Mouse (Mus musculus) adrenal gland (tissue): Measurements from ENCODE around the gene Lyrm7.
"Not testable (repeated sequence)": the region's sequence is repeated elsewhere in the genome, so short reads cannot be mapped to it uniquely, and the experiment has no call there.

Source experiments
- intact Hi-C: fragments of 180-260 bp; cut with DNase I; formaldehyde crosslinking; loops from one replicate; pipeline ENCODE4 v1.15.1; 2025
- long read RNA-seq, 2 experiments: library from polyadenylated mRNA; unstranded; transcript quantifications; one replicate each; pipeline ENCODE4 v2.0.0; 2020; ENCODE audit warnings: borderline replicate concordance in 1 of 2; ENCODE audit not compliant: insufficient replicate concordance in 1 of 2

Gene Lyrm7
- long read RNA-seq, experiment 1, partial matches to known transcripts: 1 of 4 reads
- long read RNA-seq, experiment 1, other reads (novel, unspliced or antisense): 2 of 4 reads
- long read RNA-seq, experiment 2, partial matches to known transcripts: 1 of 5 reads
- long read RNA-seq, experiment 2, other reads (novel, unspliced or antisense): 2 of 5 reads

DNA sequence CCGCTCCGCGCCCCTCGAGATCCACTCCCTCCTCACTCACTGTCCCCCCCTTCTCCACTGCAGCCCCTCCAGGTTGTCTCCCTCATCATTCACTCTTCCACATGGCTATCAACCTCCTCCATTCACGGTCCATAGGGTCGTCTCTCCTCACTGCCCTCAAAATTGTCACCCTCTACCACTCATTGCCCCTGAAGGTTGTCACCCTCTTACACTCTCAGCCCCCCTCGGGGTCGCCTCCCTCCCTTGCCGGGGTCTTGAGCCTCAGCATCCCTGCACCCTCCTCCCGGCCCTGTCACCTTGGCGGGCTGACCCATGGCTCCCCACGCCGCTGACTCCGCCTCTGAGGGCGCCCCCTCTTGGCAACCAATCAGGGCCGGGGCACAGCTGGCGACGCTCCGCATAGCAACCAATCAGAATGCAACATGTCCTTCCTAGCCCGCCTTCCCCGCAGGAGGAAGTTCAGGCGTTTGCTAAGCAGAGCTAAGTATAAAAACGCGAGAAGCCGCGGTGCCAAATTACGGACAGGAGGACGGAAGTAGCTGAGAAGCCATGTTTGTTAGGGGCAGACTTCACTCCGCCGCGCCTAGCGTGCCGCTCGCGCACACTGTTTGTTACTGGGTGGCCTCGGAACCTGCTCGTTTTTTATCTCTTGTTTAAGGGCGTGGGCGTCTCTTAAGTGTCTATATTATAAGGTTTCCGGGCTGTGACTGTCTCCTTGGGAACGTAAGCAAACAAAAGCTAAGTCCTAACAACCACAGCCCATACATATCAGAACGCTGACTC lies at the start of gene Lyrm7:
Gene Lyrm7, minus strand, starts transcription at position 661 of the 783 bp plus-strand sequence.
- intact Hi-C loops: loop anchor here (5.0 kb wide), 1 partner anchor 73 kb away; the partner anchor contains the start of gene Cdc42se2

DNA sequence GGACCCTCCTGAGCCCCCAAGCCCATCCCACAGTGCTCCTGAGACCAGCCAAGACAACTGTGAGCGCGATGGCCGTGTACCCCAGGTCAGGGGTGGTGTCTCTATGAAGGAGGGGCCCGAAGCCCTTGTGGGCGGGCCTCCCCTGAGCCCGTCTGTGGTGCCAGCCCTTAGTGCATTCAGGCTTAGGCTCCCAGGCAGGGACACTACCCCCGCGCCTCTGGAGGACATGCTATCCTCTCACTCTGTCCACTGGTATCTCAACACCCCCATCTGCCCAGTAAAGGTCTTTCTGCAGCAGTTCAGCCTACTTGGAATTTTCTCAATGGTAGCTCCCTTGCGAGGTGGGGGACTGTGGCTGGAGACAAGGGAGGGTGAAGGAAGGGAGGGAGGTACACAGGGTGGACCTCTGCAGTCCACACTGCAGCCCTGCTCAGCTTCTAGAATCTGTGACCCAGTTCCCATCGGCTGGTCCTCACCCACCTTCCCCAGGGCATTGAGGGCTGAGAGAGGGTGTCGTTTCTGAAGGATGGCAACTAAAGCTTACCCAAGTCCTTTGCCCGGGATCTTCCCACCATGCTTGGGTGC lies 49.5 kb upstream of the Lyrm7 start:
- intact Hi-C loops: no loop called here

DNA sequence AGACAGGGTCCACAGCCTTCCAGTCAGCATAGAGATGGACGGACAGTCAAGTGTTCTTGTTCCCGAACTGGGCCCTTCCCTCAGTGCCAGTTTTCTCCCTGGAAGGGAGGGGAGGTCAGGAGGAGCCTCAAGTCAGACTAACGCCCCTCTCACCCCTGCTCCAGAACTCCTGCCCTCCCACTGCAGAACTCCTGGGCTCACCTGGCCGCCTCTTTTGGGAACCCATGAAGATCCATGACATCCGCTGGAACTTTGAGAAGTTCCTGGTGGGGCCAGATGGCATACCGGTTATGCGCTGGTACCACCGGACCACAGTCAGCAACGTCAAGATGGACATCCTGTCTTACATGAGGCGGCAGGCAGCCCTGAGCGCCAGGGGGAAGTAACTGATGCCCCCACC lies 48.6 kb upstream of the Lyrm7 start:
- intact Hi-C loops: no loop called here

DNA sequence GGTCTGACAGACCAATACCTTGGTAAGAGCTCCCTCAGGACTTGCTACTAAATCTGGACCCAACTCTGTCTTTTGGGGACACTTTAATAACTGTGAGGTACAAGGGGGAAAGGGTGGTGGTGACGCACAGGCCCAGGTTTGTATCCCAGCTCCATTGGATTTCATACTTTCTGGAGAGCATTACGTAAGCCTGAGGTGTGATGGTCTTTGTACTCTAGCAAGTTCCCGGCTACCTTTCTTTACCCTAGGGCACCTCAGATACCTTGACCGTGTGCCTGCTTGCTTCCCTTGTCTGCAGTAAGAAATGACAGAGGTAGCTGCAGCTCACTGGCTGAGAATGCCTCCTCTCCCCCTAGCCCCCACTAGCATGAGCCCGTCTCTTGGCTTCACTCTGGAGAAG lies 46.5 kb upstream of the Lyrm7 start:
- intact Hi-C loops: no loop called here

DNA sequence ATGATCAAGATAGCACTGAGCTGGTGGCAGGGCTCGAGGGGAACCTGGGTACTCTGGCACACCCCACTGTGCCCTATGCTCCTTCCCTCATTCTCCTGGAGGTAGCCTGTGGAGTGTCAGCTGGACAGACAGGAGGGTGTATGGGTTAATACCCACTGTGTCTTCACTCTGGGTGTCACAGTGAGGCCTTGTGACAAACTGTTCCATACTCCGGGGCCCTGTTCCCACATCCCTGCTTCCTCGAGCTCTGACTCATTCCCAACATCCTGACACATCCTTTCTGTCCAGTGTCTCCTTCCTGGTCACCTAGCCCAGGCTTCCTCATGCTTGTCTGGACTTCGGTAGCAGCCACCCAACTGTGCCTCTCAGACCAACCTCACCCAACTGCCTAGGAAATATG lies 45.8 kb upstream of the Lyrm7 start:
- intact Hi-C loops: no loop called here

DNA sequence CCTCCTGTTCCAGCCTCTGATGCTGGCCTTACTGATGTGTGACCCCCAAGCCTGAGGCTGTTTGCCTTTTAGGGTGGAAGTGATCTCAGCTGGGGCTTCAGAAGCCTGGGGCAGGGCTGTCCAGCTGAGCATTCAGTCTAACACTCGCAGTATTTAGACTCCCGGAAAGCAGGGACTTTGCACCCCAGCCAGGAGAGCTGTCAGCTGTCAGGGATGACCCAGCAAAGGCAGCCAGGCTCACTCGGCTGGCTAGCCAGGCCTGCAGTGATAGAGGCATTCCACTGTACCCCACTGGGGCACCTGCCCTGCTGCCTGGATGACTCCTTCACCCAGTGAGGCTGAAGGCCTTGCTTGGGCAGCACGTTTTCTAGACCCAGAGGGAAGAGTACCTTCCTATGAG lies 45.2 kb upstream of the Lyrm7 start:
- intact Hi-C loops: no loop called here

DNA sequence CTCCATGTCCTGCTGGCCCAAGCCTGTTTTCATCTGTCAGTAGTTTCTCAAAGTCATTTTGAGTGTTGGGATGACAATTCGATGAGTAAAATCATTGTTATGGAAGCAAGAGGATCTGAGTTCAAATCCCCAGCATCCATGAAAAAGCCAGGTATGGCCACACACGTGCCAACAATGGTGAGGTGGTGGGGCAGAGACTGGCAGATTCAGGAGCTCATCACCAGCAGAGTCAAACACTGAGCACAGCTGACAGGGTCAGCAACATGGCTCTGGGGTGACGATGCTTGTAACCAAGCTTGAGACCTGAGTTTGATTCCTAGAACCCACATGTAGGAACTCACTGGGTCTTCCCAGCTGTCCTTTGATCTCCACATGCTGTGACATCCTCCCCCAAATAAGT lies 44.4 kb upstream of the Lyrm7 start:
- intact Hi-C loops: no loop called here

DNA sequence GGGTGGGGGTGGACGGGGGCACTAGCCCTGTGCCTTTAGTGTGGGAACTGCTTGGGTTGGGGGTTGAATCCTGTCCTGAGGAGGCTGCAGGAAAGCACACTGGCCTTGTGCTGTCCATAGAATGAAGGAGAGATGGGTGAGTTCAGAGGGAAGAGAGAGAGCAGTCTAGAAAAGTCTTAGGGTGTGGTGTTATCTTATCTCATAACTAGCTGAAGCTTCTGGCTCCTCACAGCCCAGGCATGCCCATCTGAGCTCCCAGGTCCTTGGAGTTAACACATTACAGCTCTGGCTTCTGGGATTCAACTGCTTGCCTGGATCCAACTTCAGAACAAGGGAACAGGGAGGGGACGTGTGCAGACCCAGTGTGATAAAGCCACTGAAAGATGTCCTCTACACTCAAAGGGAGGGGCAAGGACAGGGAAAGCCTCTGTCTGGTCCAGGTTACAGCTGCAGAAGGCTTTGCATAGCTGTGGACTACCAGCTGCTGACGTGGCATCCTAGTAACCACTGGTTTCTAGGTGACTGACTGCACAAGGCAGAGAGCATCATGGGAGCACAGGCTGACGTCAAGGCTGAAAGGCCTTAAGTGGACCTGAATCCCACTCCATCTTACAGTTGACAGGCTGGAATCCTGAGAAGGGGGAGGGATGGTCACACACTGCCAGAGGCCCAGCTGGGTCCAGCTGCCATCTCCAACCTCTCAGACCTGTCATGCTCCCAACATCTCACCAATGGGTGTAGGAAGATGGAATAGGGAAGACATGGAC lies 43.4 kb upstream of the Lyrm7 start:
- intact Hi-C loops: no loop called here

DNA sequence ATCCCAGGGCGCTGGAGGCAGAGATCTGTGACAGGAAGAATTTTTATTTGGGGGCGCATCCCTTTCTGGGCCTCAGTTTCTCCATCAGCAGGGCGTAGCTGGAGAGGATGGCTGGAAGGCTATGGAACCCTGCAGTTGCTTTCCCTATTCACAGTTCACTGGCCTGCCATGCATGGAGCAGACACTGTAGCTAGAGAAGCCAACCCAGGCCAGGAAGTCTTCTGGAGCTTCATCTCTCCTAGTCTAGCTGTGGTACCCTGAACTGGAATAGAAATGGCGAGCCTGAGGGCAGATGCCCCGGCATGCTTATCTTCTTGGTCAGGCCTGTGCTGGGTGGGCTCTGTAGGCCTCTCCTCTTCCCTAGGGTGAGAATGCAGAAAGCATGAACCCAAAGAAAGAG lies 42.6 kb upstream of the Lyrm7 start:
- intact Hi-C loops: no loop called here

DNA sequence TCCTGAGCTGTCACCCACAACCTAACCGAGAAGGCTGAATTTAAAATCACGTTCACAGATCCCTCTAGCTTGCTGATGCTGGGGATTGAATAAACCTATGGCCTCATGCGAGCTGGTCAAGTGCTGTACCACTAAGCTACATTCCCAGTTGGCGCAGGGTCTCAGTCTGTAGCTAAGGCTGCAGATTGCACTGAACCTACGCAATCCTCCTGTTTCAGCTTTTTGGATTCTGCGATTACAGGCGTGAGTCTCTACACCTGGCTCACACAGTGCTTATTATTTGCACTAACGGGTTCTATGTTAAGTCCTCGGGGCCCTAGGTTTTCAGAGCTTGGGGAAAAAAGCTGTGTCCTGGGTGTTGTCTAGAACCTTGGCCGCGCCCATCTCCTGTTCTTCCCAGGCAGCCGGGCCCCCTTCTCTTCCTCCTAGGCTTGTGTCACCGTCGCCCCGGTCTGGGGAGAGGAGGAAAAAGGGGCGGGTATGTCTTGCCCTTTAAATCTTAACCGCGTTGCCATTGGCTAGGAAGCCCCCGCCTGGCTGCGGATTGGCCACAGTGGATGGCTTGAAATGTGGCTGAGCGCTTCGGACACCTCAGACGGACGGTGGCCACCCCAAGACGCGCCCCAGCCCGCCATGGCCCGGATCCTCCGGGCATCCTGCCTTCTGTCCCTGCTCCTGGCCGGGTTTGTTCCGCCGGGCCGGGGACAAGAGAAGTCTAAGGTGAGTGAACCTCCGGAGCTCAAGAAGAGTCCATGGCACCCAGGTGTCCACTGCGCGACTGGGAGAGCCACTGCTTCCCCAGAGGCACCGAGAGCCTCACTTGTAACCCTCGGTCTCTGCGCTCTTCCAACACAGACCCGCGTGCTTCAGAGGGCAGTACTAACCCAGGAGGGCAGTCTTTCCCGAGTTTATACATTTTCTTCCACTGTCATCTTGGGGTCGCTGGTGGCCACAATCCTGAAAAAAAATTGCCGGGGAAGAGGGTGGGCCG lies 41.9 kb upstream of the Lyrm7 start, which contains the start of gene Gpx3:
Gene Gpx3, plus strand, starts transcription at position 121 of the 991 bp plus-strand sequence.
- intact Hi-C loops: no loop called here

DNA sequence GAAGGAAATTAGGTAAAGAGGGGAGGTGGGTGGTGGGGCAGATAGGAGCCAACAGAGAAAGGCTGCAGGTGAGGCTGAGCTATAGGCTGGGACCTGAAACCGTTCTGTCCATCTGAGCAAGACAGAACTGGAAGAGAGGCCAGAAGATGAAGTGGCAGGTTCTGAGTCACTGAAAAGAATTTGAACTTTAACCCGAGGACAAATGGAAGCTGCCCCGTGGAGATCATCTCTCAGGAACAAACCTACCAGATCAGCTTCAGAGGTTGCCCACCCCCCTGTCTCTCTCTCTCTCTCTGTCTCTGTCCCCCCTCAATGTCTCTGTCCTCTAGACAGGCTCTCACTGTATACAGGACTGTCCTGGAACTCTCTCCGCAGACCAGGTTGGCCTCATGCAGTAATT lies 38.9 kb upstream of the Lyrm7 start:
- intact Hi-C loops: no loop called here

DNA sequence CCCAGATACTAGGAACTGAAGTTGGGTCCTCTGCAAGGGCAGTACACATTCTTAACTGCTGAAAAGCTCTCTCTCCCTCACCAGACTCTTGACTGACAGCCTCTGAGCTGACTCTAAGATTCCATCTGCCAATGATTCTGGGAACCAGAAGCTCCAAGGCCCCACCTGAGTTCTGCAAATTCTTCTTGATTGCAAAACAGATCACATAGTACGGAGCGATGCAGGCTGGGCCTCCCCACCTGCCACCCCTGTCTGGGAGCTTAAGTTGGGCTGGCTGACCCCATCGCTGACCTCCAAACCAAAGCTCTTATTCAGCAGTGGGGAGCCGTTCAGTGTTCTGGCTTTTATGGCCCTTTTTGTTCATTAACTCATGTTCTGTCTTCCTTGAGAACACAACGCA lies 36.8 kb upstream of the Lyrm7 start:
- intact Hi-C loops: no loop called here

DNA sequence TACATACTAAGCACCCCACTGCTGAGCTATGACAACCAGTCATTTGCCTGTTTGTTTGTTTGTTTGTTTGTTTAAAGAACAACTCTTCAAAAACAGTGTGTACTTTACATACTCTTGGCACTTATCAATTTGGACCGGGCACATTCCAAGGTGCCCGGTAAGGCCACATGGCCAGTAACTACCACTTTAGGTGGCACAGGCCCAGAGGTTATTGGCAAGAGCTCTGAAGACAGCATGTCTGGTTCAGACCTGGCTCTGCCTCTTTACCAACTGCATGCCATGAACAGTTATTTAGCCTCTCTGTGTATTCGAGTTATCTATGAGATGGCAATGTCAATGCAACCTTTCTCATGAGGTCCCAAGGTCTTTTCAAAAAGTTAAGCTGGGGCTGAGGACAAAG lies 35.9 kb upstream of the Lyrm7 start:
- intact Hi-C loops: not testable (repeated sequence)

DNA sequence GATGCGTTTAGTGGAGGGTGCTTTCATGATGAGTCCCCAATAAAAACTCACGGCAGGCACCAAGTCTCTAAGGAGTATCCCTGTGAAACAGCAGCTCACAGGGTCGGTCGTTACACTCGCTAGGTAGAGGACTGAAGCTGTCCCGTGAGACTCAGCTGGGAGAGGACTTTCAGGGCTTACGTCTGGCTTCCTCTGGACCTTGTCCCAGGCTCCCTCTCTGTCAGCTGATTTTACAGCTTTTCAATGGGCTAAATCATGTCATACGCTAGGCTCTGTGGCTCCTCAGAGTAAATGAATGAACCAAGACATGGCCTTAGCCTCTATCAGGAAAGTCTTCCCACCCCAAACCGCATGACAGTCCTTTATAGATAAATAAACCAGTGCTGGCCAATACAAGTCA lies 33.9 kb upstream of the Lyrm7 start:
- intact Hi-C loops: no loop called here

DNA sequence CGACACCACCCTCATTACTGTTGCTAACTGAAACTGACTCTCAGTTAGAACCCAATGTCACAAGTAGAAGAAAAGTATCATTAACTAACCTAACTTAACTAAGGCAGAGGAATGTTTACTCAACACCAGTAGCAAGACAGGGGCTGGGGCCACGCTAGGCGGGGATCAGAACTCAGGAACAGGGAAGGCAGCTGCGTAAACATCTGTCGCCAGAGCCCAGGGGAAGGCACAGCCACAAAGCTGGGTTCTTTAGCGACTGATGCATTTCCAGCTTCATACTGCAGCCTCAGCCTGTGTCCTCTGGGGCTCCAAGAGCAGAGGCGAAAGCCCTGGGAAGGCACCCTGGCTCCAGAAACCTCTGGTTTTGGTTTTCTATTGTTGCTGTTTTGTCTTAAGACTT lies 31.4 kb upstream of the Lyrm7 start:
- intact Hi-C loops: no loop called here

DNA sequence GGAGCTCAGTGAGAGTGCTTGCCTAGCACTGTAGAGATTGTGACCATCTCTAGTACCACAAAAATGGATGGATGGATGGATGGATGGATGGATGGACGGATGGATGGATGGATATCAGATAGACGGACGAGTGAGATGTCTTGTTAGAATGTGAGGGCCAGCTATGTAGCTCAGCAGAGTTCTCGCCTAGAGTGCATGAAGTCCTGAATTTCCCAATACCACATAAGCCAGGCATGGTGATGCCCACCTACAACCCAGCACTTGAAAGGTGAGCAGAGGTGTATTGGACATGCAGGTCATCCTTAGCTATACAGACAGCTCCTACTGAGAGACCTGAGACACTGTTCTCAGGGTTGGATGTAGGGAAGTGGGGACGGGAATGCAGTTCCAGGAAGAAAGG lies 30.6 kb upstream of the Lyrm7 start:
- intact Hi-C loops: no loop called here

DNA sequence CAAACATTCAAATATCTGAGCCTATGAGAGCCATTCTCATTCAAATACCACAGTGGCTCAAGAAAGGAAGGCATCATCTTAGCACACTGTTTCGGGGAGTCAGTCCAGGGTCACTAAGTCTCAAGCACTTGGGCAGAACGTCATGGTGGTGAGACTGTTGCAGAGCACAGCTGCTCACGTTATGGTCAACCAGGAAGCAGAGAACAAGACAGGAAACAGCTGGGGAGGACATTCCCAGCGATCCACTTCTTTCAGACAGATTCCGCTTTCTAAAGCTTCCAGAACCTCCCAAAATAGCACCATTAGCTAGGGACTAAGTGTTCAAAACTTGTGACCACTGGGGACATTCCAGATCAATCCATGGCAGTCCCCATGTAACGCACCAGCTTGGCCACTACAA lies 27.2 kb upstream of the Lyrm7 start:
- intact Hi-C loops: no loop called here

DNA sequence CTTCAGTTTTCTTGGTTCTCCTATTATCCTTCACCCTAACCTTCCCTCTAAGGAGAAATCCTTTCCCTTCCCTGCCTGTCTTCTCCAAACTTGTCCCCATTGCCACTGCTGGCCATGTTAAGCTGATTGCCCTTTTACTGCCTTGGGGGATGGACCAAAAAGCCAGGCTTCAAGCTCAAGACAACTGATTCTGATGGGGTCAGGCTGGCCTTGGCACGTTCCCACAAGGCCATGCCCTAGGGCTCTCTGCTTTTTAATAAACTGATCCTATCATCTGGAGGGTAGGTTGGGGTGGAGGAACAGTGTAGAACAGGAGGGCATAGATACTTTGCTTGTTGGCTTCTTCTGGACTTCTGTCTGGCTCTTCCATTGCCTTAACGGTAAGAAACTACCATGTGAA lies 24.7 kb upstream of the Lyrm7 start:
- intact Hi-C loops: no loop called here

DNA sequence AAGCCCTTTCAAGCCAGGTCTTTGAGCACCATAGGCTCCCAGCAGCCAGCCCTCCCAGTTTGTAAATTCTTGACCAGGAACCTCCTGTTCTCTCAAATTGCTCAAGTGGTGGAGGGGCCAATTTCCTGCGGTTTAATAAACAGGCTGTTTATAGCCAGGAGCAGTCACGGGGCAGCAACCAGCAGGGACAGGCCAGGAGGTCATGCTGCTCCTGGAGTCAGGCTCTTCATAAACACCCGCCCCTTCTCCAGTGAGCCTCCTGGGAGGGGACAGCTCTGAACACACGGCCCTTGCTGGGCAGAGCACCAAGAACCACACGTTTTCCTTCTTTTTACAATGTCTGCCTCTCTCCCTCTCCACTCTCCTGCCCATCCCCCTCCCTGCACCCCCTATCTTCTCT lies 24.2 kb upstream of the Lyrm7 start:
- intact Hi-C loops: no loop called here

DNA sequence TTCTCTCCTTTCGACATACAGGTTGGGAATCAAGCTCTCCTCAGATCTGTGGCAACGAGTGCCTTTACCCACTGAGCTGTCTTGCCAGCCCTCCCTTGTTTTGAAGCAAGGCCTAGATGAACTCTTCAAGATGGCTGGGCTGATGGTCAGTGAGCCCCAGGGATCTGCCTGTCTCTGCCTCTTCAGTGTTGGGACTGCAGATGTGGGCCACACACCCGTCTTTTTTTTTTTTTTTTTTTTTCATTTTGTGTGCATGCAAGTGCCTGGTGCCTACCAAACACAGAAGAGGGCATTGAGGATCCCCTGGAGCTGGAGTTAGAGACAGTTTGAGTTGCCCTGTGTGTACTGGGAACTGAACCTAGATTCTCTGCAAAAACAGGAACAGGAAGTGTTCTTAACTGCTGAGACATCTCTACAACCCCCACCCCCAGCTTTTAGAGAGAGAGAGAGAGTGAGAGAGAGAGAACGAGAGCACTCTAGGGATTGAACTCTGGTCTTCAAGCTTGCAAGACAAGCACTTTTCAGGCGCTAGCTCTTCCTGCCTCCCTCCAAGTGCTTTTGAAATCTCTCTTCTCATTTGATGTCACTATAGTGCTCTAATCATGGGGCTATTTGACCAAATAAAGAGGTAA lies 23.6 kb upstream of the Lyrm7 start:
- intact Hi-C loops: no loop called here
